Mouse (Mus musculus) liver, adult 2 months (tissue): ENCODE measurements around the gene Hba-a1. TPM values are rescaled to one million over a fixed set of nuclear protein-coding genes. Genes with fewer than 3 reads are reported as not detected.

Source experiments
- DNase-seq: peaks from one replicate; pipeline ENCODE4 v3.0.0-alpha.2; 2011; ENCODE audit warnings: low read depth, low spot score; ENCODE audit errors: extremely low read depth
- H3K27ac ChIP-seq: fragments of 200-500 bp; replicated peaks from 2 replicates; pipeline ENCODE4 v1.5.1; 2012; ENCODE audit warnings: low read depth, mild to moderate bottlenecking, control low read depth, inconsistent platforms, low read length; ENCODE audit not compliant: insufficient read depth
- H3K27me3 ChIP-seq: fragments of 200-500 bp; 2 replicates; pipeline ENCODE4 v1.6.1; 2012; ENCODE audit warnings: mild to moderate bottlenecking, moderate library complexity, low read length, inconsistent platforms; ENCODE audit not compliant: control insufficient read depth, insufficient read depth
- H3K36me3 ChIP-seq: fragments of 200-500 bp; 2 replicates; pipeline ENCODE4 v1.6.1; 2012; ENCODE audit warnings: low read length, inconsistent platforms; ENCODE audit not compliant: control insufficient read depth, insufficient read depth
- H3K4me1 ChIP-seq: fragments of 200-500 bp; 2 replicates; pipeline ENCODE4 v1.6.1; 2011; ENCODE audit warnings: low read length; ENCODE audit not compliant: control insufficient read depth, insufficient read depth
- H3K4me3 ChIP-seq: fragments of 200-500 bp; 2 replicates; pipeline ENCODE4 v1.5.1; 2011; ENCODE audit warnings: low read depth, mild to moderate bottlenecking, control low read depth, low read length, moderate library complexity; ENCODE audit not compliant: insufficient read depth
- H3K79me2 ChIP-seq: fragments of 200-500 bp; 2 replicates; pipeline ENCODE4 v1.6.1; 2012; ENCODE audit warnings: inconsistent platforms, mild to moderate bottlenecking, low read length, moderate library complexity; ENCODE audit not compliant: control insufficient read depth, insufficient read depth
- H3K9ac ChIP-seq: fragments of 200-500 bp; 2 replicates; pipeline ENCODE4 v1.6.1; 2012; ENCODE audit warnings: low read depth, mild to moderate bottlenecking, control low read depth, inconsistent platforms, low read length
- CTCF ChIP-seq: fragments of 200-500 bp; IDR thresholded peaks from 2 replicates; pipeline ENCODE4 v1.5.1; 2011; ENCODE audit warnings: low read depth, low read length, control low read depth
- POLR2A ChIP-seq: fragments of 200-500 bp; IDR thresholded peaks from 2 replicates; pipeline ENCODE4 v1.6.1; 2011; ENCODE audit warnings: low read length, control low read depth; ENCODE audit not compliant: insufficient read depth; ENCODE audit errors: extremely low read depth
- WGBS: fragments of 180-500 bp; shearing (Covaris S2); methylation state at CpG from one replicate; pipeline ENCODE4 v1.1.7; 2018; 5-methylcytosine and 5-hydroxymethylcytosine counted together
- polyA plus RNA-seq: library from polyadenylated mRNA; depleted of rRNA; stranded (reverse); fragments of >200 nt; gene quantifications from 2 replicates; pipeline ENCODE4 v1.2.3, GENCODE M21; 2012
- total RNA-seq: library from RNA; depleted of rRNA; stranded (reverse); fragments of >200 nt; gene quantifications from 2 replicates; pipeline ENCODE4 v1.2.3, GENCODE M21; 2014

Hba-a1 gene
- total and polyA plus RNA-seq, 2 experiments, result 146 to 696 TPM

GRCm38 (mm10) chr11:32302824-32303419 lies 19.6 kb downstream of the Hba-a1 start:
- TF ChIP-seq CTCF, result no peak
- no peak for TF ChIP-seq POLR2A
- Histone ChIP-seq H3K36me3 (no peaks in the 10 kb centered on the region), H3K79me2 (no peaks in the 10 kb centered on the region), H3K4me1 (no peaks in the 10 kb centered on the region), H3K9ac (no peak overlapping the region), H3K27me3 (peaks cover 8% of the 10 kb centered on the region; the same call in 1 of the 2 replicates), H3K27ac (no peak overlapping the region), H3K4me3 (no peak overlapping the region)
- no peak for DNase-seq
- WGBS, result 33% methylated on average over 2 of the region's 2 CpGs

GRCm38 (mm10) chr11:32303455-32303854 lies 20.1 kb downstream of the Hba-a1 start:
- no peak overlapping the region for H3K9ac ChIP-seq
- no peak overlapping the region for H3K4me3 ChIP-seq
- no peaks in the 10 kb centered on the region for H3K36me3 ChIP-seq
- DNase-seq, result no peak
- peaks cover 8% of the 10 kb centered on the region; the same call in 1 of the 2 replicates for H3K27me3 ChIP-seq
- no peak overlapping the region for H3K27ac ChIP-seq
- TF ChIP-seq CTCF (no peak), POLR2A (no peak)
- H3K79me2 ChIP-seq, result no peaks in the 10 kb centered on the region
- WGBS, result 85% methylated on average over 1 of the region's 1 CpGs
- H3K4me1 ChIP-seq, result no peaks in the 10 kb centered on the region

- no peak overlapping the region for H3K4me3 ChIP-seq
- TF ChIP-seq CTCF (no peak), POLR2A (no peak)
- no peak overlapping the region for H3K9ac ChIP-seq
- H3K27ac ChIP-seq, result no peak overlapping the region
- H3K27me3 ChIP-seq, result no peaks in the 10 kb centered on the region
- H3K36me3 ChIP-seq, result no peaks in the 10 kb centered on the region
- H3K79me2 ChIP-seq, result no peaks in the 10 kb centered on the region
- H3K4me1 ChIP-seq, result no peaks in the 10 kb centered on the region
- whole genome bisulfite sequencing, result 92% methylated on average over 1 of the region's 1 CpGs
- no peak for DNase-seq
These were observed 23.7 kb downstream of the Hba-a1 start for GRCm38 (mm10) chr11:32307006-32307405.

- 77% methylated on average over 4 of the region's 4 CpGs for WGBS
- TF ChIP-seq CTCF (no peak), POLR2A (no peak)
- Histone ChIP-seq H3K36me3 (no peaks in the 10 kb centered on the region), H3K27ac (no peak overlapping the region), H3K79me2 (no peaks in the 10 kb centered on the region), H3K27me3 (no peaks in the 10 kb centered on the region), H3K4me3 (no peak overlapping the region), H3K4me1 (no peaks in the 10 kb centered on the region), H3K9ac (no peak overlapping the region)
- DNase-seq, result no peak
These were observed 26.1 kb downstream of the Hba-a1 start for GRCm38 (mm10) chr11:32309446-32309845.

- Histone ChIP-seq H3K4me3 (no peak overlapping the region), H3K9ac (no peak overlapping the region), H3K27ac (no peak overlapping the region), H3K36me3 (no peaks in the 10 kb centered on the region), H3K27me3 (no peaks in the 10 kb centered on the region), H3K4me1 (no peaks in the 10 kb centered on the region), H3K79me2 (no peaks in the 10 kb centered on the region)
- WGBS, result 72% methylated on average over 3 of the region's 3 CpGs
- DNase-seq, result no peak
- TF ChIP-seq POLR2A (no peak), CTCF (no peak)
These were observed 26.6 kb downstream of the Hba-a1 start for GRCm38 (mm10) chr11:32309928-32310327.

- WGBS, result 80% methylated on average over 3 of the region's 3 CpGs
- no peak overlapping the region for H3K27ac ChIP-seq
- TF ChIP-seq POLR2A (no peak), CTCF (no peak)
- H3K79me2 ChIP-seq, result no peaks in the 10 kb centered on the region
- H3K9ac ChIP-seq, result no peak overlapping the region
- H3K4me1 ChIP-seq, result no peaks in the 10 kb centered on the region
- no peak overlapping the region for H3K4me3 ChIP-seq
- H3K36me3 ChIP-seq, result no peaks in the 10 kb centered on the region
- H3K27me3 ChIP-seq, result no peaks in the 10 kb centered on the region
- no peak for DNase-seq
These were observed 32.7 kb downstream of the Hba-a1 start for GRCm38 (mm10) chr11:32316009-32316408.
